Comparison of ENCODE assay signal across 9 mouse cellular contexts in the genomic region with DNA sequence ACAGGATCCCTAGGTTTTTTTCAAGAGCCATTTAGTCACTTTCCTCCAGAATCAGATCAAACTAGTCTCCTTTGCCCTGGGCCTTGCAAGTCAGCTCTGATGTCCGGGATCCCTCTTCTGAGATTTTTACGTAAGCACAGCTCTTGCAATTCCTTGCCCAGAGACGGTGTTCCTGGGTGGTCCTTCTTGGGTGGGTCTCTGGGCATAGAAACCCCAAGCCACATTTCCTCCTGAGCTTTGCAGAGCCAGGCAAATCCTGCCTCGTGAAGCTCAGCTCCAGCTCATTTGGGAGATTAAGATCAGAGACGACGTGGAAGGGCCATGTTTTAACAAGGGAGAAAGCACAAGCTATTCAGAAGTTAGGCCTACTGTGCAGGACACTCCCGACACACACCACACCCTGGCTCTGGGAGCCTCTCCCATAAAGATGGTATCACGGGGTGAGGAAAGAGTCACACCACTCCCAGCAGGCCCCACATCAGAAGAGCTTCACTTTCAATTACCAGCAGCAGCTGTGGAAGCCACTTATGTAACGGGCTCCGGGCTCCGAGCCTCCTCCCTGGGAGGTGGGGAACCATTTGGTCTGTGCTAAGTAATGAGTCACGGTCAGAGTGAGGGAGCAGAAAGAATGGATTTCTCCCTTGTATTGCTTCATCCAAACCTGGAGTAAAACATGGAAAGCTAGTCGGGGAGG.
DNase-seq lines count a peak whose midpoint lies in the region; ATAC-seq lines count a peak whose summit lies in the region.
"Had no signal": no experiment of that assay in that cellular context is flagged by ENCODE, and none has a peak within 500 bp of the region (broad histone marks: within the 10 kb centered on the region; RNA-seq: fewer than 3 reads in every experiment).

No protein-coding gene starts in this region.

- H3K27ac ChIP-seq in hindbrain, embryonic 10.5 days: no peak overlapping the region; the same call in 1 of the 2 replicates
- H3K27ac ChIP-seq in stomach, embryonic 14.5 days (ENCODE audit: low read length): no peak overlapping the region
- no peak overlapping the region for H3K27ac ChIP-seq in liver, embryonic 12.5 days

- H3K4me2 ChIP-seq in stomach, embryonic 14.5 days (replicated peaks; ENCODE audit: low read depth, low read length): no peak overlapping the region
- no peak overlapping the region for H3K4me2 ChIP-seq in liver, embryonic 12.5 days

- H3K9ac ChIP-seq in stomach, embryonic 14.5 days (replicated peaks; ENCODE audit: low read depth, low read length): no peak overlapping the region
- no peak overlapping the region for H3K9ac ChIP-seq in liver, embryonic 12.5 days

- peak; percentile 19 for DNase-seq in ES-CJ7 (ENCODE audit: low read depth, low spot score)
- DNase-seq in cerebellum, adult 11-12 months: peak; percentile 58
- DNase-seq in frontal cortex, postnatal 25 days (ENCODE audit: low spot score in 2 of 2): peak; percentile 40 to 63
- DNase-seq in hindbrain, embryonic 10.5 days (ENCODE audit: low spot score): peak; percentile 12
- DNase-seq in layer of hippocampus, postnatal 36 days: peak; percentile 77 to 78

- peak; percentile 52 for ATAC-seq in megakaryocyte progenitor cell, adult 5-6 weeks (replicated peaks; ENCODE audit: poor library complexity)
- 0 out of 2 replicates have a peak, but pooled peaks have one; percentile 18 for ATAC-seq in stomach, embryonic 14.5 days (ENCODE audit: insufficient number of reproducible peaks, insufficient read depth, low FRiP score, low read depth)
- no peak for ATAC-seq in liver, embryonic 12.5 days

- 44% methylated on average over 13 of the region's 13 CpGs for WGBS in hindbrain, embryonic 10.5 days
- WGBS in stomach, embryonic 14.5 days: 23% methylated on average over 13 of the region's 13 CpGs
- WGBS in liver, embryonic 12.5 days (ENCODE audit: insufficient replicate concordance): 40% methylated on average over 13 of the region's 13 CpGs

- H3K27me3 ChIP-seq in hindbrain, embryonic 10.5 days (ENCODE audit: insufficient read depth, poor library complexity, severe bottlenecking): no peaks in the 10 kb centered on the region
- no peaks in the 10 kb centered on the region for H3K27me3 ChIP-seq in stomach, embryonic 14.5 days (ENCODE audit: control insufficient read depth, insufficient read depth, low read length)
- no peaks in the 10 kb centered on the region for H3K27me3 ChIP-seq in liver, embryonic 12.5 days (replicated peaks)

- H3K4me1 ChIP-seq in hindbrain, embryonic 10.5 days (replicated peaks): peaks cover 11% of the 10 kb centered on the region; the same call in 1 of the 2 replicates
- H3K4me1 ChIP-seq in stomach, embryonic 14.5 days (ENCODE audit: control insufficient read depth, insufficient read depth, low read length): 0 out of 2 replicates have a peak, but pooled peaks cover 8% of the 10 kb centered on the region
- H3K4me1 ChIP-seq in liver, embryonic 12.5 days: no peaks in the 10 kb centered on the region
- H3K4me1 ChIP-seq: megakaryocyte, embryonic 14.5 days had no signal

- H3K36me3 ChIP-seq in hindbrain, embryonic 10.5 days: no peaks in the 10 kb centered on the region
- no peaks in the 10 kb centered on the region for H3K36me3 ChIP-seq in stomach, embryonic 14.5 days (ENCODE audit: control insufficient read depth, insufficient read depth, low read length)
- no peaks in the 10 kb centered on the region for H3K36me3 ChIP-seq in liver, embryonic 12.5 days

- H3K4me3 ChIP-seq in hindbrain, embryonic 10.5 days: no peak overlapping the region
- H3K4me3 ChIP-seq in stomach, embryonic 14.5 days (ENCODE audit: low read depth, low read length): no peak overlapping the region
- H3K4me3 ChIP-seq in liver, embryonic 12.5 days: no peak overlapping the region
- H3K4me3 ChIP-seq: megakaryocyte, embryonic 14.5 days had no signal

- no peaks in the 10 kb centered on the region for H3K9me3 ChIP-seq in hindbrain, embryonic 10.5 days
- no peaks in the 10 kb centered on the region for H3K9me3 ChIP-seq in stomach, embryonic 14.5 days (ENCODE audit: control insufficient read depth, low read depth, low read length)
- H3K9me3 ChIP-seq in liver, embryonic 12.5 days (replicated peaks): no peaks in the 10 kb centered on the region
- H3K9me3 ChIP-seq: megakaryocyte, embryonic 14.5 days had no signal

Comparison
In these comparisons a context has a peak if more than half of its experiments do, and no peak if none do; other contexts are left out.
1. DNase-seq: peak in every context shown above with its lines; median percentile 78 in layer of hippocampus, postnatal 36 days; 58 in cerebellum, adult 11-12 months; 52 in frontal cortex, postnatal 25 days; 19 in ES-CJ7; 12 in hindbrain, embryonic 10.5 days.